Mouse (Mus musculus) adrenal gland, postnatal 4 days (tissue): Measurements from ENCODE around the gene Tpmt. TPM values are rescaled to one million over a fixed set of nuclear protein-coding genes. Genes with fewer than 3 reads are reported as not detected.

ENCODE experiments used
- DNase-seq, 2 experiments: peaks; one replicate each; pipeline ENCODE4 v3.0.0; 2021 to 2022; ENCODE audit warnings: low spot score in 2 of 2, mixed read lengths in 2 of 2
- long read RNA-seq, 2 experiments: library from polyadenylated mRNA; stranded (forward); transcript quantifications; one replicate each; pipeline ENCODE4 v2.0.0; 2021
- total RNA-seq, 2 experiments: library from RNA; stranded (reverse); gene quantifications; 2 replicates each; pipeline ENCODE4 v1.2.3; 2021

The Tpmt gene
- 10 to 100 TPM; 15.5 to 17.9 TPM for total RNA-seq
- long read RNA-seq, experiment 1, partial matches to known transcripts, result 0 of 10 reads
- long read RNA-seq, experiment 1, other reads (novel, unspliced or antisense), result 6 of 10 reads
- long read RNA-seq, experiment 2, transcript Tpmt-201 (9 exons, 2,708 nt), result major isoform, 10 of 15 reads
- long read RNA-seq, experiment 2, partial matches to known transcripts, result 1 of 15 reads
- long read RNA-seq, experiment 2, other reads (novel, unspliced or antisense), result 4 of 15 reads

- DNase-seq, result no peak
These were observed at the start of gene Tpmt for GRCm38 (mm10) chr13:47044617-47044947. Tpmt (minus strand) TSS chr13:47044737.

GRCm38 (mm10) chr13:47093791-47094190, 49.3 kb upstream of the Tpmt start:
- DNase-seq, result no peak

- DNase-seq, result no peak
These were observed 44.7 kb upstream of the Tpmt start for GRCm38 (mm10) chr13:47089271-47089670.

- DNase-seq, result no peak
These were observed 43.9 kb upstream of the Tpmt start for GRCm38 (mm10) chr13:47088433-47088832.

- DNase-seq, result no peak
These were observed 36.5 kb upstream of the Tpmt start for GRCm38 (mm10) chr13:47080905-47081505.

- no peak for DNase-seq
These were observed 34.3 kb upstream of the Tpmt start for GRCm38 (mm10) chr13:47078799-47079198.

- DNase-seq, result no peak
These were observed 32.8 kb upstream of the Tpmt start for GRCm38 (mm10) chr13:47077367-47077766.

- no peak for DNase-seq
These were observed 31.6 kb upstream of the Tpmt start for GRCm38 (mm10) chr13:47076156-47076555.

- no peak for DNase-seq
These were observed 27.9 kb upstream of the Tpmt start for GRCm38 (mm10) chr13:47072484-47072883.

GRCm38 (mm10) chr13:47071871-47072270, 27.3 kb upstream of the Tpmt start:
- DNase-seq, result no peak

- DNase-seq, result no peak
These were observed 26.0 kb upstream of the Tpmt start for GRCm38 (mm10) chr13:47070329-47071080.

- no peak for DNase-seq
These were observed 22.5 kb upstream of the Tpmt start for GRCm38 (mm10) chr13:47067001-47067400.

GRCm38 (mm10) chr13:47066516-47066915, 22.0 kb upstream of the Tpmt start:
- DNase-seq, result no peak

- DNase-seq, result no peak
These were observed 19.6 kb upstream of the Tpmt start for GRCm38 (mm10) chr13:47063985-47064760.

- no peak for DNase-seq
These were observed 18.2 kb upstream of the Tpmt start for GRCm38 (mm10) chr13:47062756-47063155.

- no peak for DNase-seq
These were observed 12.2 kb upstream of the Tpmt start for GRCm38 (mm10) chr13:47056781-47057180.

- no peak for DNase-seq
These were observed 11.6 kb upstream of the Tpmt start for GRCm38 (mm10) chr13:47056126-47056525.

- DNase-seq, result no peak
These were observed 9.4 kb upstream of the Tpmt start for GRCm38 (mm10) chr13:47053971-47054370.

GRCm38 (mm10) chr13:47050009-47050408, 5.5 kb upstream of the Tpmt start:
- no peak for DNase-seq

- no peak for DNase-seq
These were observed 3.5 kb upstream of the Tpmt start for GRCm38 (mm10) chr13:47047996-47048395.

GRCm38 (mm10) chr13:47043833-47044616, 512 bp downstream of the Tpmt start:
- DNase-seq, result peak in 1 of 2 experiments; percentile 7
